Mouse (Mus musculus): ENCODE data around the gene Zbtb12.

- TF ChIP-seq CTCF (IDR thresholded peaks at IDR 0.05 in 2 of 3, conservative IDR thresholded peaks at IDR 0.05 in 1 of 3; ENCODE audit: control insufficient read depth in 1 of 3, insufficient read depth in 1 of 3, low read depth in 2 of 3, low read length in 3 of 3, poor library complexity in 1 of 3, severe bottlenecking in 1 of 3): no peak
- no peak for TF ChIP-seq TBP (IDR thresholded peaks at IDR 0.05; ENCODE audit: low read depth, low read length)
- TF ChIP-seq POLR2AphosphoS5 (IDR thresholded peaks at IDR 0.05; ENCODE audit: borderline replicate concordance, low read depth, low read length): no peak
- TF ChIP-seq POLR2A (IDR thresholded peaks at IDR 0.05; ENCODE audit: control insufficient read depth in 1 of 2, insufficient read depth in 1 of 2, low read depth in 1 of 2, low read length in 2 of 2, poor library complexity in 1 of 2): no peak
- no peak for TF ChIP-seq ZMIZ1 (IDR thresholded peaks at IDR 0.05; ENCODE audit: low read depth, low read length)
- no peak for TF ChIP-seq CHD1 (IDR thresholded peaks at IDR 0.05; ENCODE audit: low read depth, low read length)
- TF ChIP-seq MEF2A (IDR thresholded peaks at IDR 0.05; ENCODE audit: extremely low read depth, insufficient replicate concordance, low read depth, low read length, poor library complexity, severe bottlenecking): no peak
- TF ChIP-seq CHD2 (IDR thresholded peaks at IDR 0.05; ENCODE audit: low read length): no peak
- no peak for TF ChIP-seq MAZ (IDR thresholded peaks at IDR 0.05; ENCODE audit: low read depth, low read length)
- TF ChIP-seq EP300 (IDR thresholded peaks at IDR 0.05; ENCODE audit: low read depth in 1 of 2, low read length in 2 of 2): no peak
Observed at GRCm38 (mm10) chr17:34910982-34911381, 31.7 kb downstream of the Zbtb12 start.
